ENCODE assay signal across 18 mouse cellular contexts in genomic region chr3:39637924-39638323, GRCm38 (mm10).
DNase-seq lines count a peak whose midpoint lies in the region; ATAC-seq lines count a peak whose summit lies in the region.
"Had no signal": no experiment of that assay in that cellular context is flagged by ENCODE, and none has a peak within 500 bp of the region (broad histone marks: within the 10 kb centered on the region; RNA-seq: fewer than 3 reads in every experiment).

No protein-coding gene starts in this region.

- DNase-seq in hindbrain, embryonic 11.5 days (ENCODE audit: low spot score), result no peak
- DNase-seq in lung, adult 18-20 months, result no peak
- DNase-seq in embryo, embryonic 11 days, result peak; percentile 26
- peak; percentile 7 for DNase-seq in lung, postnatal 36 days
- DNase-seq in adrenal gland, adult 18-20 months (ENCODE audit: low spot score in 2 of 2), result no peak
- no peak for DNase-seq in heart, postnatal 36 days
- DNase-seq: cerebellum, adult 11-12 months; gastrocnemius, postnatal 25 days; heart, postnatal 10 days; layer of hippocampus, adult 9-11 months had no signal

- no peak overlapping the region for H3K9ac ChIP-seq in hindbrain, embryonic 15.5 days
- H3K9ac ChIP-seq in hindbrain, embryonic 11.5 days (ENCODE audit: low read depth, low read length), result no peak overlapping the region
- no peak overlapping the region for H3K9ac ChIP-seq in lung, embryonic 16.5 days (ENCODE audit: low read length)
- H3K9ac ChIP-seq: limb, embryonic 13.5 days; liver, embryonic 15.5 days; midbrain, embryonic 13.5 days; neural tube, embryonic 12.5 days; stomach, embryonic 15.5 days had no signal

- WGBS in hindbrain, embryonic 15.5 days, result 41% methylated on average over 5 of the region's 5 CpGs
- WGBS in hindbrain, embryonic 11.5 days, result 51% methylated on average over 5 of the region's 5 CpGs
- WGBS in lung, embryonic 16.5 days, result 36% methylated on average over 5 of the region's 5 CpGs

- peak; percentile 77; the same call in 1 of the 2 replicates for ATAC-seq in hindbrain, embryonic 15.5 days (ENCODE audit: low FRiP score, low read depth)
- no peak for ATAC-seq in hindbrain, embryonic 11.5 days (ENCODE audit: low FRiP score)
- peak; percentile 69 for ATAC-seq in lung, embryonic 16.5 days (ENCODE audit: low read depth)
- ATAC-seq: intestine, postnatal 0 days; midbrain, embryonic 13.5 days had no signal

- no peak overlapping the region for H3K4me2 ChIP-seq in hindbrain, embryonic 15.5 days
- H3K4me2 ChIP-seq in hindbrain, embryonic 11.5 days (replicated peaks; ENCODE audit: low read depth, low read length), result no peak overlapping the region
- H3K4me2 ChIP-seq in lung, embryonic 16.5 days (ENCODE audit: low read depth, low read length), result no peak overlapping the region
- H3K4me2 ChIP-seq: limb, embryonic 13.5 days; liver, embryonic 15.5 days; midbrain, embryonic 13.5 days; neural tube, embryonic 12.5 days; stomach, embryonic 15.5 days had no signal

- no peaks in the 10 kb centered on the region for H3K36me3 ChIP-seq in hindbrain, embryonic 15.5 days
- H3K36me3 ChIP-seq in hindbrain, embryonic 11.5 days (ENCODE audit: control insufficient read depth, insufficient read depth, low read length), result no peaks in the 10 kb centered on the region
- no peaks in the 10 kb centered on the region for H3K36me3 ChIP-seq in lung, embryonic 16.5 days (ENCODE audit: control insufficient read depth, insufficient read depth, low read length)
- H3K36me3 ChIP-seq: limb, embryonic 13.5 days; liver, embryonic 15.5 days; midbrain, embryonic 13.5 days; neural tube, embryonic 12.5 days; stomach, embryonic 15.5 days had no signal

- H3K4me1 ChIP-seq in hindbrain, embryonic 15.5 days (replicated peaks), result no peaks in the 10 kb centered on the region; the same call in 1 of the 2 replicates
- no peaks in the 10 kb centered on the region for H3K4me1 ChIP-seq in hindbrain, embryonic 11.5 days (replicated peaks; ENCODE audit: control insufficient read depth, insufficient read depth, low read length)
- H3K4me1 ChIP-seq in lung, embryonic 16.5 days (replicated peaks; ENCODE audit: control insufficient read depth, insufficient read depth, low read length), result no peaks in the 10 kb centered on the region
- H3K4me1 ChIP-seq: limb, embryonic 13.5 days; liver, embryonic 15.5 days; midbrain, embryonic 13.5 days; stomach, embryonic 15.5 days had no signal

- H3K27me3 ChIP-seq in hindbrain, embryonic 15.5 days, result no peaks in the 10 kb centered on the region
- no peaks in the 10 kb centered on the region for H3K27me3 ChIP-seq in hindbrain, embryonic 11.5 days (ENCODE audit: control insufficient read depth, insufficient read depth, low read length)
- H3K27me3 ChIP-seq in lung, embryonic 16.5 days (ENCODE audit: control insufficient read depth, insufficient read depth, low read depth, low read length), result no peaks in the 10 kb centered on the region
- H3K27me3 ChIP-seq: limb, embryonic 13.5 days; liver, embryonic 15.5 days; midbrain, embryonic 13.5 days; neural tube, embryonic 12.5 days; stomach, embryonic 15.5 days had no signal

- H3K27ac ChIP-seq in hindbrain, embryonic 15.5 days (replicated peaks), result no peak overlapping the region
- H3K27ac ChIP-seq in hindbrain, embryonic 11.5 days (ENCODE audit: low read depth, low read length), result no peak overlapping the region
- no peak overlapping the region for H3K27ac ChIP-seq in lung, embryonic 16.5 days (ENCODE audit: low read length)
- H3K27ac ChIP-seq: limb, embryonic 13.5 days; liver, embryonic 15.5 days; midbrain, embryonic 13.5 days; neural tube, embryonic 12.5 days; stomach, embryonic 15.5 days had no signal

- no peaks in the 10 kb centered on the region for H3K9me3 ChIP-seq in hindbrain, embryonic 15.5 days
- no peaks in the 10 kb centered on the region for H3K9me3 ChIP-seq in hindbrain, embryonic 11.5 days (ENCODE audit: control insufficient read depth, low read length)
- H3K9me3 ChIP-seq in lung, embryonic 16.5 days (ENCODE audit: control insufficient read depth, low read length), result no peaks in the 10 kb centered on the region
- H3K9me3 ChIP-seq: limb, embryonic 13.5 days; liver, embryonic 15.5 days; midbrain, embryonic 13.5 days; neural tube, embryonic 12.5 days; stomach, embryonic 15.5 days had no signal

- intact Hi-C loops in heart, postnatal 36 days (cut with DNase I), result no loop called here

- H3K4me3 ChIP-seq in hindbrain, embryonic 15.5 days, result no peak overlapping the region
- H3K4me3 ChIP-seq in hindbrain, embryonic 11.5 days (ENCODE audit: low read depth, low read length), result no peak overlapping the region
- H3K4me3 ChIP-seq in lung, embryonic 16.5 days (ENCODE audit: low read length), result no peak overlapping the region
- H3K4me3 ChIP-seq: limb, embryonic 13.5 days; liver, embryonic 15.5 days; midbrain, embryonic 13.5 days; neural tube, embryonic 12.5 days; stomach, embryonic 15.5 days had no signal

Comparison
In these comparisons a context has a peak if more than half of its experiments do, and no peak if none do; other contexts are left out.
1. DNase-seq: peak in embryo, embryonic 11 days (single experiment) and lung, postnatal 36 days (single experiment); none in hindbrain, embryonic 11.5 days (single experiment), lung, adult 18-20 months (0 of 2), adrenal gland, adult 18-20 months (0 of 2) and heart, postnatal 36 days (0 of 2).